ENCODE assay signal across 21 mouse cellular contexts in the genomic region with DNA sequence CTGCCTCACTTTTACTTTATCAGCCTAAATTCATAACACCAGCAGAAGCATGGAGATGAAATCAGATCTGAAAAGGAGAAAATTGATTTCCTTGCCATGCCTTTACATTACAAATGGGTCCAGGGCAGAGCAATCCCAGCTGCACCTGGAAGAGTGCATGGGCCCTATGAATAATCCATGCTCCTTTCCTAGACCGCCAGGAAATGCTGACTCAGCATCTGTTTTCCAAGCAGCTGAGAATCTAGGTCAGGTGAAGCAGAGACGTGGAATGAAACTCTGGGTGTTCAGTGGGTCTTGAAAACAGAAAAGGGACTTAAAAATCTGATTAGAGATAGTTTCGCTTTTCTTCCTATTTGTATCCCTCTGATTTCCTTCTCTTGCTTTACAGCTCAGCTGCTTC.
DNase-seq lines count a peak whose midpoint lies in the region; ATAC-seq and TF ChIP-seq lines count a peak whose summit lies in the region.
"Had no signal": no experiment of that assay in that cellular context is flagged by ENCODE, and none has a peak within 500 bp of the region (broad histone marks: within the 10 kb centered on the region; RNA-seq: fewer than 3 reads in every experiment).

No protein-coding gene starts in this region.

- H3K27ac ChIP-seq in embryonic facial prominence, embryonic 11.5 days (replicated peaks; ENCODE audit: low read depth, low read length) = no peak overlapping the region
- H3K27ac ChIP-seq in embryonic facial prominence, embryonic 10.5 days (replicated peaks) = no peak overlapping the region
- no peak overlapping the region for H3K27ac ChIP-seq in limb, embryonic 14.5 days (replicated peaks; ENCODE audit: low read depth, low read length)
- H3K27ac ChIP-seq in limb, embryonic 10.5 days = no peak overlapping the region
- H3K27ac ChIP-seq in MEL (ENCODE audit: control insufficient read depth, low read depth, low read length) = no peak overlapping the region
- H3K27ac ChIP-seq: embryonic facial prominence, embryonic 12.5 days; heart, embryonic 10.5 days; intestine, embryonic 15.5 days; left cerebral cortex, adult 2 months; limb, embryonic 15.5 days; stomach, embryonic 15.5 days had no signal

- H3K27me3 ChIP-seq in embryonic facial prominence, embryonic 11.5 days (ENCODE audit: control insufficient read depth, insufficient read depth, low read length) = no peaks in the 10 kb centered on the region
- no peaks in the 10 kb centered on the region for H3K27me3 ChIP-seq in embryonic facial prominence, embryonic 10.5 days (replicated peaks; ENCODE audit: low read depth, poor library complexity, severe bottlenecking)
- no peaks in the 10 kb centered on the region for H3K27me3 ChIP-seq in limb, embryonic 14.5 days (ENCODE audit: control insufficient read depth, insufficient read depth, low read length)
- H3K27me3 ChIP-seq in limb, embryonic 10.5 days (ENCODE audit: low read depth, poor library complexity, severe bottlenecking) = no peaks in the 10 kb centered on the region
- no peaks in the 10 kb centered on the region for H3K27me3 ChIP-seq in MEL (ENCODE audit: control insufficient read depth in 1 of 2, insufficient read depth in 2 of 2, low read length in 2 of 2)
- H3K27me3 ChIP-seq: embryonic facial prominence, embryonic 12.5 days; intestine, embryonic 15.5 days; limb, embryonic 15.5 days; Patski; stomach, embryonic 15.5 days had no signal

- H3K4me3 ChIP-seq in embryonic facial prominence, embryonic 11.5 days (ENCODE audit: low read depth, low read length) = no peak overlapping the region
- no peak overlapping the region for H3K4me3 ChIP-seq in embryonic facial prominence, embryonic 10.5 days
- no peak overlapping the region for H3K4me3 ChIP-seq in limb, embryonic 14.5 days (replicated peaks; ENCODE audit: low read length)
- no peak overlapping the region for H3K4me3 ChIP-seq in limb, embryonic 10.5 days
- no peak overlapping the region for H3K4me3 ChIP-seq in MEL (ENCODE audit: control insufficient read depth in 1 of 2, insufficient read depth in 1 of 2, low read depth in 2 of 2, low read length in 2 of 2)
- H3K4me3 ChIP-seq in lung, adult 2 months (replicated peaks; ENCODE audit: extremely low read depth, low read depth, low read length) = no peak overlapping the region
- H3K4me3 ChIP-seq: embryonic facial prominence, embryonic 12.5 days; heart, embryonic 10.5 days; intestine, embryonic 15.5 days; left cerebral cortex, adult 2 months; limb, embryonic 15.5 days; stomach, embryonic 15.5 days had no signal

- no peak overlapping the region for H3K4me2 ChIP-seq in embryonic facial prominence, embryonic 11.5 days (ENCODE audit: low read depth, low read length)
- H3K4me2 ChIP-seq in limb, embryonic 14.5 days (replicated peaks; ENCODE audit: low read depth, low read length, severe bottlenecking) = no peak overlapping the region
- H3K4me2 ChIP-seq: embryonic facial prominence, embryonic 12.5 days; intestine, embryonic 15.5 days; limb, embryonic 15.5 days; stomach, embryonic 15.5 days had no signal

- no peaks in the 10 kb centered on the region for H3K79me2 ChIP-seq in MEL (ENCODE audit: control insufficient read depth, insufficient read depth, low read length, poor library complexity)

- no peak for TF ChIP-seq POLR2A in limb, embryonic 14.5 days (IDR thresholded peaks at IDR 0.05; ENCODE audit: borderline replicate concordance, extremely low read depth, insufficient read depth, insufficient read length)
- TF ChIP-seq POLR2A in MEL (IDR thresholded peaks at IDR 0.05; ENCODE audit: control insufficient read depth in 1 of 2, insufficient read depth in 1 of 2, low read depth in 1 of 2, low read length in 2 of 2, poor library complexity in 1 of 2) = no peak
- TF ChIP-seq POLR2A in lung, adult 2 months (IDR thresholded peaks at IDR 0.05; ENCODE audit: borderline replicate concordance, extremely low read depth, low read depth, low read length) = no peak

- no peak for TF ChIP-seq EP300 in MEL (IDR thresholded peaks at IDR 0.05; ENCODE audit: low read depth in 1 of 2, low read length in 2 of 2)

- no peak for ATAC-seq in embryonic facial prominence, embryonic 11.5 days (replicated peaks; ENCODE audit: insufficient number of reproducible peaks, low FRiP score, low TSS enrichment, low read depth)
- no peak for ATAC-seq in limb, embryonic 14.5 days (ENCODE audit: low FRiP score, low read depth)
- ATAC-seq: forebrain, embryonic 14.5 days; intestine, embryonic 15.5 days; Patski had no signal

- TF ChIP-seq RAD21 in MEL (IDR thresholded peaks at IDR 0.05; ENCODE audit: low read depth, low read length) = no peak

- H3K4me1 ChIP-seq in embryonic facial prominence, embryonic 11.5 days (ENCODE audit: control insufficient read depth, insufficient read depth, low read length) = no peaks in the 10 kb centered on the region
- no peaks in the 10 kb centered on the region for H3K4me1 ChIP-seq in embryonic facial prominence, embryonic 10.5 days
- H3K4me1 ChIP-seq in limb, embryonic 14.5 days (ENCODE audit: control insufficient read depth, insufficient read depth, low read length) = 0 out of 2 replicates have a peak, but pooled peaks cover 2% of the 10 kb centered on the region
- H3K4me1 ChIP-seq in limb, embryonic 10.5 days = peaks cover 11% of the 10 kb centered on the region
- H3K4me1 ChIP-seq in MEL (ENCODE audit: control insufficient read depth in 1 of 2, insufficient read depth in 2 of 2, low read length in 2 of 2) = no peaks in the 10 kb centered on the region
- no peaks in the 10 kb centered on the region for H3K4me1 ChIP-seq in lung, adult 2 months (ENCODE audit: control insufficient read depth, insufficient read depth, low read length)
- H3K4me1 ChIP-seq: embryonic facial prominence, embryonic 12.5 days; heart, embryonic 10.5 days; intestine, embryonic 15.5 days; limb, embryonic 15.5 days; stomach, embryonic 15.5 days had no signal

- peak; percentile 16 for DNase-seq in embryonic facial prominence, embryonic 11.5 days (ENCODE audit: low spot score)
- DNase-seq in embryonic facial prominence, embryonic 10.5 days (ENCODE audit: low spot score) = no peak
- peak; percentile 25 for DNase-seq in limb, embryonic 14.5 days (ENCODE audit: low spot score)
- no peak for DNase-seq in limb, embryonic 10.5 days (ENCODE audit: low spot score)
- no peak for DNase-seq in MEL (ENCODE audit: low read depth, low spot score)
- peak; percentile 55 for DNase-seq in retina, embryonic 14.5 days (ENCODE audit: low spot score)
- DNase-seq in lung, adult 2 months = no peak
- DNase-seq in ovary, adult 18-20 months (ENCODE audit: low spot score) = no peak
- DNase-seq: adrenal gland, adult 8-10 months; layer of hippocampus, adult 9-11 months; lung, postnatal 10 days; right cerebral cortex, postnatal 14 days; thymus, adult 2 months had no signal

- H3K9me3 ChIP-seq in embryonic facial prominence, embryonic 11.5 days (replicated peaks; ENCODE audit: control insufficient read depth, low read length) = no peaks in the 10 kb centered on the region
- H3K9me3 ChIP-seq in embryonic facial prominence, embryonic 10.5 days = no peaks in the 10 kb centered on the region
- no peaks in the 10 kb centered on the region for H3K9me3 ChIP-seq in limb, embryonic 14.5 days (ENCODE audit: control insufficient read depth, low read length)
- no peaks in the 10 kb centered on the region for H3K9me3 ChIP-seq in limb, embryonic 10.5 days (replicated peaks)
- no peaks in the 10 kb centered on the region for H3K9me3 ChIP-seq in MEL (replicated peaks; ENCODE audit: insufficient read depth, low read length)
- H3K9me3 ChIP-seq: embryonic facial prominence, embryonic 12.5 days; heart, embryonic 10.5 days; intestine, embryonic 15.5 days; limb, embryonic 15.5 days; stomach, embryonic 15.5 days had no signal

- TF ChIP-seq CTCF in MEL (IDR thresholded peaks at IDR 0.05 in 2 of 3, conservative IDR thresholded peaks at IDR 0.05 in 1 of 3; ENCODE audit: control insufficient read depth in 1 of 3, insufficient read depth in 1 of 3, low read depth in 2 of 3, low read length in 3 of 3, poor library complexity in 1 of 3, severe bottlenecking in 1 of 3) = no peak
- no peak for TF ChIP-seq CTCF in lung, adult 2 months (IDR thresholded peaks at IDR 0.05; ENCODE audit: insufficient read depth, low read length)

- H3K9ac ChIP-seq in embryonic facial prominence, embryonic 11.5 days (replicated peaks; ENCODE audit: low read length) = no peak overlapping the region
- no peak overlapping the region for H3K9ac ChIP-seq in limb, embryonic 14.5 days (ENCODE audit: low read depth, low read length, severe bottlenecking)
- H3K9ac ChIP-seq in MEL (ENCODE audit: control insufficient read depth, low read depth, low read length, poor library complexity, severe bottlenecking) = no peak overlapping the region
- H3K9ac ChIP-seq: embryonic facial prominence, embryonic 12.5 days; intestine, embryonic 15.5 days; limb, embryonic 15.5 days; stomach, embryonic 15.5 days had no signal

- 67% methylated on average over 3 of the region's 3 CpGs for WGBS in embryonic facial prominence, embryonic 11.5 days
- 70% methylated on average over 3 of the region's 3 CpGs for WGBS in embryonic facial prominence, embryonic 10.5 days
- 54% methylated on average over 3 of the region's 3 CpGs for WGBS in limb, embryonic 14.5 days
- WGBS in limb, embryonic 10.5 days = 74% methylated on average over 3 of the region's 3 CpGs
- 64% methylated on average over 3 of the region's 3 CpGs for WGBS in lung, adult 2 months

- no peaks in the 10 kb centered on the region for H3K36me3 ChIP-seq in embryonic facial prominence, embryonic 11.5 days (replicated peaks; ENCODE audit: control insufficient read depth, insufficient read depth, low read depth, low read length)
- H3K36me3 ChIP-seq in embryonic facial prominence, embryonic 10.5 days (replicated peaks) = no peaks in the 10 kb centered on the region
- no peaks in the 10 kb centered on the region for H3K36me3 ChIP-seq in limb, embryonic 14.5 days (ENCODE audit: control insufficient read depth, insufficient read depth, low read length)
- no peaks in the 10 kb centered on the region for H3K36me3 ChIP-seq in limb, embryonic 10.5 days
- H3K36me3 ChIP-seq in MEL (ENCODE audit: control insufficient read depth in 1 of 2, insufficient read depth in 2 of 2, low read length in 2 of 2) = no peaks in the 10 kb centered on the region
- H3K36me3 ChIP-seq: embryonic facial prominence, embryonic 12.5 days; heart, embryonic 10.5 days; intestine, embryonic 15.5 days; limb, embryonic 15.5 days; stomach, embryonic 15.5 days had no signal

TF ChIP-seq in MEL, 35 proteins besides CTCF, POLR2A, EP300 and RAD21:
- TF ChIP-seq MAFK (IDR thresholded peaks at IDR 0.05; ENCODE audit: borderline replicate concordance, low read depth, low read length) = peak; percentile 85
- TF ChIP-seq JUND (IDR thresholded peaks at IDR 0.05; ENCODE audit: low read depth, low read length) = no peak
- no peak for TF ChIP-seq USF1 (IDR thresholded peaks at IDR 0.05; ENCODE audit: low read depth, low read length)
TF ChIP-seq in MEL: peak in this region for 1.

Comparison
In these comparisons a context has a peak if more than half of its experiments do, and no peak if none do; other contexts are left out.
1. DNase-seq: peak in embryonic facial prominence, embryonic 11.5 days (single experiment), limb, embryonic 14.5 days (single experiment) and retina, embryonic 14.5 days (single experiment); none in embryonic facial prominence, embryonic 10.5 days (single experiment), limb, embryonic 10.5 days (single experiment), MEL (single experiment), lung, adult 2 months (single experiment) and ovary, adult 18-20 months (single experiment).